Mouse (Mus musculus): ENCODE measurements around the gene Cdh6. TPM values are rescaled to one million over a fixed set of nuclear protein-coding genes. Genes with fewer than 3 reads are reported as not detected.

Cdh6 gene
- polyA plus RNA-seq, 1 experiment from 2014 or later = 4.9 TPM

DNA sequence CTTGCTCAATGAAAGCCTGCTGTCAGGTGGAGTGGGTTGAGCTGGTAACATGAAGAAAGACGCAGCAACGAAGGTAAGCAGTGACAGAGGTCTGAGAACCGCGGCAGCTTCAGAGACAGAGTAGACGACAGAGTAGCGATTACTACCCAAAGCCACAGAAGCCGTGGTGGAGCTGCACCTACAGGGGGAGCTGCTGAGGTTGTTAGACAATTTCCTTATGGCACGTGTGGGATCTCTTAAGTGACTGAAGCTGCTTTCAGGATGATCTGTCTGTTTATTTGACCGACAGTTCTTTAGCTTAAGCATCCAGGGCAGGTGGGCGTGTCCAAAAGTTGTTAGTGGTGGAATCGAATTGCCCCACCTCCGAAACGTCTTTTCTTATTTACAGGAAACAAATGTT is 167.5 kb downstream of the Cdh6 start:
- H3K27me3 ChIP-seq (ENCODE audit: control insufficient read depth, insufficient read depth, low read length) = no peaks in the 10 kb centered on the region
- no peaks in the 10 kb centered on the region for H3K4me1 ChIP-seq (ENCODE audit: control insufficient read depth, insufficient read depth, low read length)
- H3K4me3 ChIP-seq (ENCODE audit: low read depth, low read length) = no peak overlapping the region
- no peaks in the 10 kb centered on the region for H3K36me3 ChIP-seq (ENCODE audit: control insufficient read depth, insufficient read depth, low read length)
- no peaks in the 10 kb centered on the region for H3K9me3 ChIP-seq (ENCODE audit: control insufficient read depth, low read length)
- no peak overlapping the region for H3K9ac ChIP-seq (ENCODE audit: low read length)
- no peak overlapping the region for H3K27ac ChIP-seq (replicated peaks; ENCODE audit: low read depth, low read length)
- ATAC-seq (ENCODE audit: insufficient number of reproducible peaks, low FRiP score, low TSS enrichment, low read depth) (no peak), DNase-seq (ENCODE audit: low spot score) (no peak)
- 76% methylated on average over 13 of the region's 13 CpGs for WGBS
- H3K4me2 ChIP-seq (ENCODE audit: low read depth, severe bottlenecking) = no peak overlapping the region

DNA sequence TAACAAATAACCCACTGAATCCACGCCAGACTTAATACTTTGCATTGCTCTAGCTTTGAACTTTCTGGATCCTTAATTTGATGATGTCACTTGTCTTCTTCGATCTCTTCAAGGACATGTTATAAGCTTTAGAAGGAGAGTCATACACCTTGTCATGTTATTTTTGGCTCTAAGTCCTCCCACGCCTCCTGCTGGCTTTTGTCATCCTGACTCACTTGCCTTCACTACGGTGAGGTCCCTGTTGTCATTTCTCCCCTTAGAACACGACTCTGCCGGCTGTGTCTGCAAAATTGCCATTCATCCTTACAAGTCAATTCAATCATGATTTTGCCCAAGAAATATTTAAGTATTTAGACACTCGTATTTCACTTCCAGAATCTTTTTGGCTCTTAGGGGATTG is 171.9 kb downstream of the Cdh6 start:
- no peak for ATAC-seq (ENCODE audit: insufficient number of reproducible peaks, low FRiP score, low TSS enrichment, low read depth)
- no peak overlapping the region for H3K4me3 ChIP-seq (ENCODE audit: low read depth, low read length)
- 76% methylated on average over 7 of the region's 7 CpGs for WGBS
- H3K9ac ChIP-seq (ENCODE audit: low read length) = no peak overlapping the region
- no peaks in the 10 kb centered on the region for H3K4me1 ChIP-seq (ENCODE audit: control insufficient read depth, insufficient read depth, low read length)
- DNase-seq (ENCODE audit: low spot score) = no peak
- no peaks in the 10 kb centered on the region for H3K36me3 ChIP-seq (ENCODE audit: control insufficient read depth, insufficient read depth, low read length)
- no peak overlapping the region for H3K27ac ChIP-seq (replicated peaks; ENCODE audit: low read depth, low read length)
- no peak overlapping the region for H3K4me2 ChIP-seq (ENCODE audit: low read depth, severe bottlenecking)
- no peaks in the 10 kb centered on the region for H3K27me3 ChIP-seq (ENCODE audit: control insufficient read depth, insufficient read depth, low read length)
- no peaks in the 10 kb centered on the region for H3K9me3 ChIP-seq (ENCODE audit: control insufficient read depth, low read length)

DNA sequence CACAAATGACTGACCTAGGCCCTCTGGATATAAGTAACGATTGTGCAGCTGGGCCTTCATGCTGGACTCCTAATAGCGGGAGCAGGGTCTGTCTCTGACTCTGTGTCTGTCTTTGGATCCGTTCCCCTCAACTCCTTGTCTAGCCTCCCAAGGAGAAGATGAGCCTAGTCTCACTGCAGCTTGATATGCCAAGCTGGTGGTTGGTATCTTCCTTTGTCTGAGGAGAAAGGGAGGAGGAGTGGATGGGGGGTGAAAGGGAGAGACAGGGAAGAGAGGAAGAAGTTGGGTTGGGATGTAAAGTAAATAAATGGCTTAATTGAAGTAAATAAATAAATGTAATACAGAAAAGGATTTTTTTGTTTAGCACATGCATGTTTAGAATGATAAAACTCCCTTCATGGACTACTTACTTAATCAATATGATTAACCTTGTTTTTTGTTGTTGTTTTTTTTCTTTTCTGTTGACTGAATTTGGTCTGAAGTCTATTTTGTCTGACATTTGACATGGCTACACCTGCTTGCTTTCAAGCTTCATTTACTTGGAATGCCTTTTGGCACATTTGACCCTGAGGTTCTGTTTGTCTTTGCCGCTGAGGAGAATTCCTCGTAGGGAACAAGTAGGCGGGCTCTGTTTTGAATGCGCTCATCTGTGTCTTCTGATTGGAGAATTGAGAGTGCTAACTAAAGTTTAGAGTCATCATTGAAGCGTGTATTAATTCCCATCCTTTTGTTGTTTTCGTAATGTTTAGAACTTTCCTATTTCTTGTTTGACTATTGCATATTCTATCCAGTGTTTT is 178.7 kb downstream of the Cdh6 start:
- ATAC-seq (ENCODE audit: insufficient number of reproducible peaks, low FRiP score, low TSS enrichment, low read depth) (no peak), DNase-seq (ENCODE audit: low spot score) (no peak)
- Histone ChIP-seq H3K9me3 (ENCODE audit: control insufficient read depth, low read length) (no peaks in the 10 kb centered on the region), H3K4me1 (ENCODE audit: control insufficient read depth, insufficient read depth, low read length) (no peaks in the 10 kb centered on the region), H3K27ac (replicated peaks; ENCODE audit: low read depth, low read length) (no peak overlapping the region), H3K4me3 (ENCODE audit: low read depth, low read length) (no peak overlapping the region), H3K27me3 (ENCODE audit: control insufficient read depth, insufficient read depth, low read length) (no peaks in the 10 kb centered on the region), H3K4me2 (ENCODE audit: low read depth, severe bottlenecking) (no peak overlapping the region), H3K9ac (ENCODE audit: low read length) (no peak overlapping the region), H3K36me3 (ENCODE audit: control insufficient read depth, insufficient read depth, low read length) (no peaks in the 10 kb centered on the region)
- 88% methylated on average over 9 of the region's 9 CpGs for WGBS
